Mouse (Mus musculus) embryonic facial prominence, embryonic 12.5 days (tissue): ENCODE results near the gene Crb1. TPM values are rescaled to one million over a fixed set of nuclear protein-coding genes. Genes with fewer than 3 reads are reported as not detected.
"Not testable (repeated sequence)": the region's sequence is repeated elsewhere in the genome, so short reads cannot be mapped to it uniquely, and the experiment has no call there.

Experiments
- ATAC-seq: fragments of 200-750 bp; cut with Nextera tagmentation; 2 replicates; pipeline ENCODE4 v1.8.0; 2017; ENCODE audit not compliant: insufficient number of reproducible peaks, insufficient read depth, low FRiP score, low TSS enrichment
- H3K27ac ChIP-seq: fragments of 300-500 bp; sonication (generic); 2 replicates; pipeline ENCODE4 v1.5.1; 2016; ENCODE audit warnings: mild to moderate bottlenecking
- H3K27me3 ChIP-seq: fragments of 300-500 bp; sonication (generic); 2 replicates; pipeline ENCODE4 v1.6.1; 2016; ENCODE audit warnings: mild to moderate bottlenecking, moderate library complexity
- H3K36me3 ChIP-seq: fragments of 300-500 bp; sonication (generic); 2 replicates; pipeline ENCODE4 v1.6.1; 2016; ENCODE audit warnings: mild to moderate bottlenecking
- H3K4me1 ChIP-seq: fragments of 300-500 bp; sonication (generic); 2 replicates; pipeline ENCODE4 v1.6.1; 2016
- H3K4me2 ChIP-seq: fragments of 300-500 bp; sonication (generic); replicated peaks from 2 replicates; pipeline ENCODE4 v1.6.1; 2016; ENCODE audit warnings: mild to moderate bottlenecking, moderate library complexity
- H3K4me3 ChIP-seq: fragments of 300-500 bp; sonication (generic); 2 replicates; pipeline ENCODE4 v1.5.1; 2016; ENCODE audit warnings: mild to moderate bottlenecking
- H3K9ac ChIP-seq: fragments of 300-500 bp; sonication (generic); 2 replicates; pipeline ENCODE4 v1.6.1; 2016; ENCODE audit warnings: mild to moderate bottlenecking, moderate library complexity
- H3K9me3 ChIP-seq: fragments of 300-500 bp; sonication (generic); 2 replicates; pipeline ENCODE4 v1.6.1; 2016; ENCODE audit warnings: mild to moderate bottlenecking, moderate library complexity
- WGBS: fragments of 180-500 bp; shearing (Covaris S2); methylation state at CpG from one replicate; pipeline ENCODE4 v1.1.7; 2016; 5-methylcytosine and 5-hydroxymethylcytosine counted together
- polyA plus RNA-seq: library from polyadenylated mRNA; unstranded; fragments of >200 nt; fragmentation: Nextera tagmentation; extraction: Ambion mirVana; gene quantifications from 2 replicates; pipeline ENCODE4 v1.2.1, GENCODE M21; 2016

Gene Crb1
- 0.39 and 0.58 TPM in 2 replicates for polyA plus RNA-seq

DNA sequence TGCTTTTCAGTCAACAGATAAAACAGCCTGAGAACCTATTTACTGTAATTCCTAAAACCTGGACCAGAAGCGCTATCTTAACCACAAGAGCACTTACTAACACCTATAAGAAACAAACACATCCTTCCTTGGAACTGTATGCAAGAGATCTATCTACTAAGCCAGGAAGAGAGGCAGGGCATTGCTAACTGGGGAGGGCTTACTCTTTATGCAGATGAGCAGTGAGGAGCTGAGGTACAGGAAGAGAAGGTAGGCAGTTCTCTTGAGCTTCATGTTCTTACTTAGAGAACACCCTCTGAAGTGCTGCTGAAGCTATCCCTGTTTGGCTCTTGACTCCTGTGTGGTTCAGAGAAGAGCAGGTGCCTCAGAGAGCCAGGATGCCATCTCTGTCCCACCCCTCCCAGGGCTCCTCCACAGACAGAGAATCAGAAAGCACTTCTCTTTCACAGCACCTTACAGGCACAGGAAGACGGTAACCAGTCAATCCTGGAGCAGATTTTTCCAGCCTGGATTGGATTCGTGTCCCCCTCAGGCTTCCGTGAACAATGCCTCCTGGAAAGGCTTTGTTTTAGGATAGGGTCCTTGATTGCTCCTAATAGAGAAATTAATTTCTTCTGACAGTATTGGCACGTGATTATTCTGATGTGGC is at the start of gene Crb1:
Crb1 (minus strand) TSS at position 463 of the 649 bp plus-strand sequence.
- no peaks in the 10 kb centered on the region for H3K36me3 ChIP-seq
- no peak within 1 kb of the TSS for H3K27ac ChIP-seq
- no peaks in the 10 kb centered on the region for H3K4me1 ChIP-seq
- H3K27me3 ChIP-seq: no peaks in the 10 kb centered on the region
- peak; percentile 53; the same call in 1 of the 2 replicates for ATAC-seq
- no peak within 1 kb of the TSS for H3K4me3 ChIP-seq
- WGBS: 12% methylated on average over 5 of the region's 5 CpGs
- 0 out of 2 replicates have a peak within 1 kb of the TSS, but pooled peaks have one; percentile 24 for H3K4me2 ChIP-seq
- H3K9ac ChIP-seq: no peak within 1 kb of the TSS
- H3K9me3 ChIP-seq: no peaks in the 10 kb centered on the region

DNA sequence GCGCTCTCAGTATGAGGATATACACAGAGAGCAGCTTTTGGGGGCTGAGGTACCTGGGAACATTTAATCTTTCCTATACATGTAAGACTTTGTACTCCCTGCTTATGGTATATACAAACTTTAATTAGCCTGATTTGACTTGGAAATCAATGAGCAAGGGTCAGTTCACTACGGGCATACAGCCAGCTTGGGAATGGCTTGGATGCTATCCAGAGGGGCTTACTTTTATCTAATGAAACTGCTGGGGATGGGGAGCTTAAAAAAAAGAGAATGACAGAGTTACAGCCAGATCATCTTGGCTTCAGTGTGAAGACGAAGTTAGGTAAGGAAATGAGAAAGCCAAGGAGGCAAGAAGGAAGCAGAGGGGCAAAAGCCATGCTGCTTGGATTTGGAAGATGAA is 48.1 kb upstream of the Crb1 start:
- H3K4me3 ChIP-seq: peak overlapping the region; percentile 25
- peaks cover 13% of the 10 kb centered on the region for H3K36me3 ChIP-seq
- no peaks in the 10 kb centered on the region for H3K27me3 ChIP-seq
- H3K9me3 ChIP-seq: no peaks in the 10 kb centered on the region
- H3K27ac ChIP-seq: no peak overlapping the region
- H3K4me1 ChIP-seq: peaks cover 27% of the 10 kb centered on the region
- H3K4me2 ChIP-seq: peak overlapping the region; percentile 55
- ATAC-seq: no peak
- peak overlapping the region; percentile 21; the same call in 1 of the 2 replicates for H3K9ac ChIP-seq
- 57% methylated on average over 3 of the region's 3 CpGs for WGBS

DNA sequence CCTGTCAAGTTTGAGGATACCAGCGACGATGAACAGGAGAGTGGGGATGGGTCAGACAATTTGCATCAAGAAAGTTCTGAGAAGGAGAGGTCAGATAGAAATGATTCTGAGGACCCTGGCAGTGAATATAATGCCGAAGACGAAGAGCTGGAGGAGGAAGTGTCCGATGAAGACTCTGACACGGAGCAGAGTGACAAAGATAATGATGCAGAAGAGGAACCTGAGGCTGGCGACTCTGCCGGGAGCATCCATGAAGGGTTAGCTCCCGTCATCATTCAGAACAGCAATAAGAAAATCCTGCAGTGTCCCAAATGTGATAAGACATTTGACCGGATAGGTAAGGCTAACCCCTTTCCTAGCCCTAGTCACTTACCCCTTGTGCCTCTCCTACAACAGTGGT is 47.0 kb upstream of the Crb1 start:
- peaks cover 27% of the 10 kb centered on the region for H3K4me1 ChIP-seq
- H3K27me3 ChIP-seq: no peaks in the 10 kb centered on the region
- peak overlapping the region; percentile 77 for H3K4me3 ChIP-seq
- no peaks in the 10 kb centered on the region for H3K9me3 ChIP-seq
- peaks cover 5% of the 10 kb centered on the region; the same call in 1 of the 2 replicates for H3K36me3 ChIP-seq
- H3K9ac ChIP-seq: peak overlapping the region; percentile 84; the same call in 1 of the 2 replicates
- no peak for ATAC-seq
- H3K27ac ChIP-seq: no peak overlapping the region
- H3K4me2 ChIP-seq: peak overlapping the region; percentile 61
- 66% methylated on average over 10 of the region's 10 CpGs for WGBS

DNA sequence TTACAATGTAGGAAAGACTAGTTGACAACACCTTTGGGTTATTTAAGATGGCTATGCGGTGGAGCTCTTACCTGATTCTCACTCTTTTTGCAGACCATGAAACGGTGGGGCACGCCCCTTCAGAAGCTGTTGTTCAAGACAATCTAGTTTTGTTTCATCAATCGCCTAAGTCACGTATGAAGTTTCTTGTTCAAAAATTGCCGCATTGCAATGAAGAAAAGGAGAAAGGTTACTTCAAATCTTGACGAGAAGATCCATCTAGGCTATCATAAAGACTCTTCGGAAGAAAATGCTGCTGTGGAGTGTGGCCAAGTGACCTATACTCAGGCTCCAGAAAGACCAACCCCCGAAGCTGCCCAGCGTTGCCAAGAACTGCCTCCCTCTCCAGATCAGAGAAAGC is 46.0 kb upstream of the Crb1 start:
- Histone ChIP-seq H3K4me1 (peaks cover 27% of the 10 kb centered on the region), H3K9ac (peak overlapping the region; percentile 84), H3K27me3 (no peaks in the 10 kb centered on the region), H3K4me2 (peak overlapping the region; percentile 61), H3K36me3 (peaks cover 4% of the 10 kb centered on the region; the same call in 1 of the 2 replicates), H3K9me3 (no peaks in the 10 kb centered on the region), H3K4me3 (peak overlapping the region; percentile 77), H3K27ac (0 out of 2 replicates have a peak overlapping the region, but pooled peaks have one; percentile 93)
- 26% methylated on average over 10 of the region's 10 CpGs for WGBS
- no peak for ATAC-seq

DNA sequence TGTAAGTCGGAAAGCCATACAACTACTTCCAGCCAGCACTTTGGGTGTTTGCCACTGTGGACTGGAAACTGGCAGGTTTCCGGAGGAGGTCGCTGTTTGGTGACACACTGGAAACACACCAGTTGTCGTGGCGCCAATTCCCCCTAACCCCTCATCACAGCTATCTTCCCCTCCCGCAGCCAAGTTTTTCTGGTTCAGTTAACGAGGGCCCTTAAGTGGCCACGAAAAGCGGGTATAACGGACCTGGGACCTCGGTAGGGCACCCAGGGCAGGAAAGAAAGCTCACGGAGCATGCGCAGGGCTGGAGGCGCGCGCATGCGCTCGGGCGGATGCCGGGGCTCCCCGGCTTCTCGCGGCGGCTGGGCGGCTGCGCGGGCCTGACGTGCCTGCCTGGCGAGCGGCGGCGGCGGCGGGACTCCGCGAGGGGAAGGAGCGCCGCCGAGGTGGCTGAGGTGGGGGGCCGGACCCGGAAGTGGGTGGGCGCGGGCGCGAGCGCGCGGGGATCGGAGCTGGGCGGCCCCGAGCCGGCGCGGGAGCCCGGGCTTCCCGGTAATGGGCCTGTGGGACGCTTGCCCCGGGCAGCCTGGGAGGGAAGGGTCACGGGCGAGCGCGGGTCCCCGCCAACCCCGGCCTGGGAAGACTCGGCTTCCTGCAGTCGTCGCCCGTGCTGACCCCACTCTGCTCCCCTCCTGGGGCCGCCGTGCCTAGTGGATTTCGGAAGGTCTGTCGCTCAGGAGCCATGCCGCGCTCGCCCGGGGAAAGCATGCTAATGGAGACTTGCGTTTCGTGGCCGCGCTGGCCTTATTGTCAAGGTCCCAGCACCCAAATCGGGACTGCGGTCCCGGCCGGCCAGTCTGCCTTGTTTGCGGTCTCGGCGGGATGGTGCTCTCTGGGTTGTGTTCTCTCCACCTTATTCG is 45.2 kb upstream of the Crb1 start, which contains the start of gene Zbtb41:
Zbtb41 (plus strand) TSS at position 414 of the 917 bp plus-strand sequence.
- WGBS: under 1% methylated on average over 86 of the region's 88 CpGs
- Histone ChIP-seq H3K9ac (peak within 1 kb of the TSS; percentile 84), H3K4me1 (peaks cover 27% of the 10 kb centered on the region), H3K27me3 (no peaks in the 10 kb centered on the region), H3K4me2 (peak within 1 kb of the TSS; percentile 61), H3K9me3 (no peaks in the 10 kb centered on the region), H3K27ac (peak within 1 kb of the TSS; percentile 93), H3K36me3 (peaks cover 3% of the 10 kb centered on the region; the same call in 1 of the 2 replicates), H3K4me3 (peak within 1 kb of the TSS; percentile 77)
- peak; percentile 94 for ATAC-seq

DNA sequence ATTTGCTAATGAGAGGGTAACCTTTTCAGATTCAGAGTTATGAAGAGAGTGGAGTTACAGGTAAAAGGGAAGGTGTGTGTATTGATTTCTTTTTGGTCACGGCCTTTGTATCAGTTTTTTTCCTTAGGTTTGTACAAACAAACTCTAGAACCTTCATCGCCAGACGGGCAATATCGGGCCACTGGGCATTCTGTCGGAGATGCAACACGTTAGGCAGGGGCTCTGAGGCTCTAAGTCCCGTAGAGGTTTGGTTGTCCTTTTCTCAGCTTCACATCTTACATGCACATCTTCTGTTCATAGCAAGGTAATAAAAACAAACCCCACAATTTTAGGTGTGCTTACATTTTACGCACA is 44.6 kb upstream of the Crb1 start:
- no peaks in the 10 kb centered on the region for H3K36me3 ChIP-seq
- ATAC-seq: no peak; the same call in 1 of the 2 replicates
- peak overlapping the region; percentile 77 for H3K4me3 ChIP-seq
- peak overlapping the region; percentile 61 for H3K4me2 ChIP-seq
- WGBS: 7% methylated on average over 8 of the region's 8 CpGs
- H3K27me3 ChIP-seq: no peaks in the 10 kb centered on the region
- peaks cover 27% of the 10 kb centered on the region for H3K4me1 ChIP-seq
- H3K9me3 ChIP-seq: no peaks in the 10 kb centered on the region
- 0 out of 2 replicates have a peak overlapping the region, but pooled peaks have one; percentile 93 for H3K27ac ChIP-seq
- peak overlapping the region; percentile 84 for H3K9ac ChIP-seq

DNA sequence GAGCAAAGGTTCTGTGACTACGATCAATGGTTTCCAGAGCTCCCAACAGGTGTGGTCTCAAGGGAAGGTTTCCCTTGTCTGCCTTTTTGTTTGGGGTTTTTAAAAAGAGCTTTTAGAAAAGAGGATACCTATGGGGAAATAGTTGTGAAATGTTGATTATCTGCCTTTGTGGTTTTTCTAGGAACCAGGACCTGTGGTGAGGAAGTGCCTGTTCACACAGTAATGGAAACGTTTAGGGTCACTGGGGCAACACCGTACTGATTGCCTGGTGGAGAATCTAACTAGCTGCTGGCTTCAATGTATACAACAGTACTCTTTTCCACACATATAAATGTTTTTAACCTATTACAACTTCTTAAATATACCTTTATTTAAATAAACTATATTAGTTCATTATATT is 36.6 kb upstream of the Crb1 start:
- no peak overlapping the region for H3K4me3 ChIP-seq
- WGBS: 79% methylated on average over 3 of the region's 3 CpGs
- H3K9me3 ChIP-seq: no peaks in the 10 kb centered on the region
- ATAC-seq: no peak
- H3K27ac ChIP-seq: no peak overlapping the region
- H3K9ac ChIP-seq: no peak overlapping the region
- no peaks in the 10 kb centered on the region for H3K27me3 ChIP-seq
- H3K4me1 ChIP-seq: no peaks in the 10 kb centered on the region
- H3K4me2 ChIP-seq: no peak overlapping the region
- H3K36me3 ChIP-seq: no peaks in the 10 kb centered on the region

DNA sequence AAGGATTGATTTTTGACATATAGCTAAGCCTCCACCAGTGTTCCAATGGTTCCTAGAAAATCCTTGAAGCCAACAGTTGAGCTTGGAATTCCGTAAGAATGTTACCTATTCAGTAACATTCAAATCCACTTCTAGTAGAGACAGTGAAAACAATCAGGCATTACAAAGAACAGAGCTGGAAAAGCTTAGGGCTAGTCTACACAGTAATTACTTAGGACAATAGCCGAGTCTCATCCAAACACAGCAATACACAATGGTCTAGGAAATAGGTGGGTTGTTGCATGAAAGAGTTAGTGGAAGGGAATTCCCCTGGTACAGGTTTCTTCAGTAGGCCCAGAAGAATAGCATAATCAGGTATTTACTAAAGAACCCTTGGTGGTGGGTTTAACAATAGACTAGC is 35.5 kb upstream of the Crb1 start:
- H3K27me3 ChIP-seq, H3K4me2 ChIP-seq, H3K9ac ChIP-seq, H3K9me3 ChIP-seq, H3K27ac ChIP-seq, H3K36me3 ChIP-seq, H3K4me1 ChIP-seq, H3K4me3 ChIP-seq, ATAC-seq: not testable (repeated sequence)
- WGBS: 86% methylated on average over 2 of the region's 2 CpGs

DNA sequence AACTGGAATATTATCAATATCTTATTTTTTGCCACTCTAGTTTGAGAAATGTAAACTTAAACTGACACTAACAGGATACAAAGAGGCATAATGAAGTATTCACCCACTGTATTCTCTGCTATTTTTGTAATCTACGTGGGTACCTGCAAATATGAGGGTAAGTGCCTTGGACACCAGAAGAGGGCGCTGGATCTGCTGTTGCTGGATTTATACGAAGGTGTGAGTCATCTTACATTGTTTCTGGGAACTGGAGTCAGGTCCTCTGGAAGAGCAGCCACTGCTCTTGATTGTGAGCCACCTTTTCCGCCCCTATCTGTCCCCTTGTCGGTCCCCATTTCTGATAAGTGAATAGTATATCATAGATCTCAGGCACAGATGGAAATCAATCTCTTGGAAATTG is 30.8 kb upstream of the Crb1 start:
- Histone ChIP-seq H3K4me3 (no peak overlapping the region), H3K4me2 (no peak overlapping the region), H3K9ac (no peak overlapping the region), H3K27me3 (no peaks in the 10 kb centered on the region), H3K36me3 (no peaks in the 10 kb centered on the region), H3K4me1 (no peaks in the 10 kb centered on the region), H3K27ac (no peak overlapping the region), H3K9me3 (no peaks in the 10 kb centered on the region)
- WGBS: 56% methylated on average over 5 of the region's 5 CpGs
- ATAC-seq: no peak

DNA sequence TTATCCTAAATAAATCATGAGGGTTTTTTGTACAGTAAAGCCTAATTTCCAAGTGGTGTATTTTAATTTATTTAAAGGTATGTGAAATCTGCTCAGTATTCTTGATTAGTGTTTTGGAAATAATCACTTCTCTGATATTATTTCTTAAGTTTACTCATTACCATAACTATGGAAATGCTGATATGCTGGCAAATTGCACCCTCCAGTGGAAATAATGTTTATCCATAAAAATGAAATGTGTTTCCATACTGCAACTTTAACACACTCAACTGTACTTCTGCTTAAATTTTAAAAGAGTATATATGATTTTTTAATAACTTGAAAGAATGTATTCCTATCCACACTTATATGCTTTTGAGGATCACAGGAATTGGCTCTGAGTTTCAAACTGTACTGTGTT is 28.9 kb upstream of the Crb1 start:
- Histone ChIP-seq H3K27ac (no peak overlapping the region), H3K9ac (no peak overlapping the region), H3K4me2 (no peak overlapping the region), H3K4me1 (no peaks in the 10 kb centered on the region), H3K27me3 (no peaks in the 10 kb centered on the region), H3K4me3 (no peak overlapping the region), H3K9me3 (no peaks in the 10 kb centered on the region), H3K36me3 (no peaks in the 10 kb centered on the region)
- no peak for ATAC-seq

DNA sequence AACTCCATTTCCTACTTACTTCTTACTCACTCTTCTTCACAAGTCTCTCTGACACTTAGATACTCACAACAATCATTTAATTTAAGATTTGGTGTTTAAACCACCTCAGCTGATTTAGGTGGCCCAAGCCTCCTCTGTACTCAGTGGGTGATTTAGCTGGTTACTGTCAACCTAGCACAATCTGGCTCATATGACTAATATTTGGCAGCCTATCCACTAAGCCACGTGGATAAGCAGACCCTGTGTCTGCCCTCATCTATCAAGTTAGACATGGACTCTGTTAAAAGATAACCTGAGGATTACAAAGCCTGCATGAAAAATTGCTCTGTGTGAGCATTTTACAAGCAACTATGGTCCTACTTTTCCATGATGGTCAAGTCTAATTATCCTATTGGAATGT is 19.7 kb upstream of the Crb1 start:
- Histone ChIP-seq H3K4me2 (no peak overlapping the region), H3K27me3 (no peaks in the 10 kb centered on the region), H3K36me3 (no peaks in the 10 kb centered on the region), H3K4me3 (no peak overlapping the region), H3K9ac (no peak overlapping the region), H3K9me3 (no peaks in the 10 kb centered on the region), H3K4me1 (no peaks in the 10 kb centered on the region), H3K27ac (no peak overlapping the region)
- WGBS: 63% methylated on average over 1 of the region's 1 CpGs
- no peak for ATAC-seq
